Mouse (Mus musculus) A20 (cell line): ENCODE measurements around the gene Rab3ip.

ENCODE experiments used
- DNase-seq: peaks from one replicate; pipeline ENCODE4 v3.0.0-alpha.2; 2011; ENCODE audit warnings: low read depth, low spot score

The Rab3ip gene

GRCm38 (mm10) chr10:116871329-116872015 is 79.1 kb downstream of the Rab3ip start:
- no peak for DNase-seq

DNA sequence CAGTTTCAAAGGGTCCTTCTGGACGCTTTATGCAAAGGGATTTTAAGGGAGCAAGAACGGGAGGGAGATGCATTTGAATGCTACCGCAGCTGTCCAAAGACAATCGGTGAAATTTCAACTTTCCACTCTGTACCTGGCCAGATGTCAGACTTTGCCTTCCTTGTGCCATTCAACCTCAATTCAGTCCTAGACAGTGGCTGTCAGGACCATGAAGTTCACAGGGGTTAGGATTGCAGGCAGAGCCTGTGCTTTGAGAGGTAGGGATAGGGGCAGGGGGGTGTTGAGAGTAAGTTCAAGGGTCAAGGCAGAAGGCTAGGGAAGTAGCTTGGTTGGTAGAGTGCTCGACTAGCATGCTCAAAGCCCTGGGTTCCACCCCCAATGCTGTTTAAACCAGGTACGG is 79.8 kb downstream of the Rab3ip start:
- DNase-seq, result no peak
